Mouse (Mus musculus) lung, postnatal 0 days (tissue): Measurements from ENCODE around the gene Agr2. TPM values are rescaled to one million over a fixed set of nuclear protein-coding genes. Genes with fewer than 3 reads are reported as not detected.

Experiments used
- ATAC-seq: fragments of 200-750 bp; cut with Nextera tagmentation; 2 replicates; pipeline ENCODE4 v1.8.0; 2017; ENCODE audit warnings: moderate library complexity
- DNase-seq: peaks from one replicate; pipeline ENCODE4 v3.0.0-alpha.2; 2016; ENCODE audit warnings: low spot score
- H3K27ac ChIP-seq: fragments of 300-500 bp; sonication (generic); 2 replicates; pipeline ENCODE4 v1.5.1; 2014; ENCODE audit warnings: antibody characterized with exemption, mild to moderate bottlenecking, low read length, mixed read lengths
- H3K27me3 ChIP-seq: fragments of 300-500 bp; sonication (generic); replicated peaks from 2 replicates; pipeline ENCODE4 v1.6.1; 2014; ENCODE audit warnings: low read length, mixed read lengths; ENCODE audit not compliant: insufficient read depth
- H3K36me3 ChIP-seq: fragments of 300-500 bp; sonication (generic); 2 replicates; pipeline ENCODE4 v1.6.1; 2014; ENCODE audit warnings: low read length, mixed read lengths; ENCODE audit not compliant: insufficient read depth
- H3K4me1 ChIP-seq: fragments of 300-500 bp; sonication (generic); 2 replicates; pipeline ENCODE4 v1.6.1; 2014; ENCODE audit warnings: antibody characterized with exemption, low read depth, low read length, mixed read lengths; ENCODE audit not compliant: insufficient read depth
- H3K4me2 ChIP-seq: fragments of 300-500 bp; sonication (generic); replicated peaks from 2 replicates; pipeline ENCODE4 v1.6.1; 2014; ENCODE audit warnings: low read depth, mild to moderate bottlenecking, low read length, moderate library complexity, mixed read lengths
- H3K4me3 ChIP-seq: fragments of 300-500 bp; sonication (generic); 2 replicates; pipeline ENCODE4 v1.5.1; 2014; ENCODE audit warnings: low read depth, low read length
- H3K9ac ChIP-seq: fragments of 300-500 bp; sonication (generic); replicated peaks from 2 replicates; pipeline ENCODE4 v1.6.1; 2014; ENCODE audit warnings: low read depth, mild to moderate bottlenecking
- H3K9me3 ChIP-seq: fragments of 300-500 bp; sonication (generic); 2 replicates; pipeline ENCODE4 v1.6.1; 2016; ENCODE audit warnings: low read length, mixed read lengths
- CTCF ChIP-seq: IDR thresholded peaks from 2 replicates; pipeline ENCODE4 v1.5.1; 2016; ENCODE audit warnings: antibody characterized with exemption, mild to moderate bottlenecking
- EP300 ChIP-seq: IDR thresholded peaks from 2 replicates; pipeline ENCODE4 v1.6.1; 2016; ENCODE audit warnings: antibody characterized with exemption, mild to moderate bottlenecking, control low read depth
- WGBS: fragments of 180-500 bp; shearing (Covaris S2); extraction: QIAGEN DNeasy Blood & Tissue Kit; methylation state at CpG from one replicate; pipeline ENCODE4 v1.1.7; 2014; 5-methylcytosine and 5-hydroxymethylcytosine counted together
- polyA plus RNA-seq: library from polyadenylated mRNA; unstranded; fragments of >200 nt; fragmentation: Nextera tagmentation; extraction: Ambion mirVana; gene quantifications from 2 replicates; pipeline ENCODE4 v1.2.1, GENCODE M21; 2015

The Agr2 gene
- 5.8 and 7.0 TPM in 2 replicates for polyA plus RNA-seq

- 55% methylated on average over 9 of the region's 9 CpGs for WGBS
- H3K9me3 ChIP-seq: no peaks in the 10 kb centered on the region
Measured at GRCm38 (mm10) chr12:35992711-35993110, at the start of gene Agr2. Agr2 (plus strand) TSS chr12:35992907.

GRCm38 (mm10) chr12:35951757-35952156, 41.0 kb upstream of the Agr2 start:
- 70% methylated on average over 1 of the region's 1 CpGs for WGBS
- Histone ChIP-seq H3K27ac (no peak overlapping the region), H3K4me3 (no peak overlapping the region), H3K4me2 (no peak overlapping the region), H3K9me3 (no peaks in the 10 kb centered on the region), H3K27me3 (no peaks in the 10 kb centered on the region), H3K9ac (no peak overlapping the region), H3K4me1 (no peaks in the 10 kb centered on the region), H3K36me3 (no peaks in the 10 kb centered on the region)
- DNase-seq (no peak), ATAC-seq (no peak)
- no peak for TF ChIP-seq CTCF
- no peak for TF ChIP-seq EP300

More at GRCm38 (mm10) chr12:35992711-35993110, at the start of gene Agr2:
- no peaks in the 10 kb centered on the region for H3K4me1 ChIP-seq
- no peak for TF ChIP-seq CTCF
- TF ChIP-seq EP300: no peak
- no peak within 1 kb of the TSS for H3K4me2 ChIP-seq
- H3K36me3 ChIP-seq: no peaks in the 10 kb centered on the region
- no peak within 1 kb of the TSS for H3K4me3 ChIP-seq
- no peak for ATAC-seq
- no peak for DNase-seq
- H3K27ac ChIP-seq: no peak within 1 kb of the TSS
- no peak within 1 kb of the TSS for H3K9ac ChIP-seq
- H3K27me3 ChIP-seq: no peaks in the 10 kb centered on the region

GRCm38 (mm10) chr12:35957235-35957634, 35.5 kb upstream of the Agr2 start:
- Histone ChIP-seq H3K27ac (no peak overlapping the region), H3K9me3 (no peaks in the 10 kb centered on the region), H3K4me3 (no peak overlapping the region), H3K4me1 (no peaks in the 10 kb centered on the region), H3K4me2 (no peak overlapping the region), H3K36me3 (no peaks in the 10 kb centered on the region), H3K9ac (no peak overlapping the region), H3K27me3 (no peaks in the 10 kb centered on the region)
- 70% methylated on average over 2 of the region's 2 CpGs for WGBS
- TF ChIP-seq CTCF (peak; percentile 63), EP300 (no peak)
- ATAC-seq (no peak), DNase-seq (peak; percentile 32)

DNA sequence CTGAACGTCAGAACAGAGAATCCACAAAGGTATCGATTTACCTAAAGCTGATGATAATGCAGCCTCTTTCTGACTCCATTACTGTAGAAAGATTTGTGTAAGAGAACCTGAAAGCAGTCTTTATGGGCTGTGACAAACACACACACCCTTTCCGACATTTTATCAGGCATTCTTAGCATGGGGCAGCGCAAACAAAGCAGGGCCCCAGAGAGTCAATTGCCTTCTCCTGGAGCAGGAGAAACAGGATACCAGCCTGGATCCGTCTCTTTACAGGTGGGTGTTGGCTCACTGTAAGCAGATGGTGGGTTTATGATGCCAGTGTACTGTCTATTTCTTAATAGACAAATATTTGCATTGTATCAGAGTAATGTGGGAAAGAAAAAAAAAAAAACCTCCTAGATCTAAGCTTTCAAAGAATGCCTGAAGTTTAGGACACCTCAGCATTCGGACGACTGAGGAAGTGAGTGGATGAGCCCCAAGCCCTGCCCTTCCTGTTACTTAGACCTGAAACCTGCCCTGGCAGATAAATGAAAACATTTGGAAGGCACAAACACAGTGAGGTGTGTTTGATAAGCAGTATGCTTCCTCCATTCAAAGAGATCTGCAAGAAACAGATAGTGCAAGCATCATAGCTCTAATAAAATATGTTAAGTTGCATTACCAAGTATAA, 26.5 kb upstream of the Agr2 start:
- DNase-seq (no peak), ATAC-seq (no peak)
- TF ChIP-seq CTCF: no peak
- TF ChIP-seq EP300: no peak
- WGBS: 35% methylated on average over 7 of the region's 7 CpGs
- H3K4me1 ChIP-seq: no peaks in the 10 kb centered on the region
- no peaks in the 10 kb centered on the region for H3K9me3 ChIP-seq
- no peaks in the 10 kb centered on the region for H3K27me3 ChIP-seq
- no peak overlapping the region for H3K4me3 ChIP-seq
- no peak overlapping the region for H3K9ac ChIP-seq
- H3K4me2 ChIP-seq: no peak overlapping the region
- no peaks in the 10 kb centered on the region for H3K36me3 ChIP-seq
- H3K27ac ChIP-seq: no peak overlapping the region

GRCm38 (mm10) chr12:35966768-35967141, 26.0 kb upstream of the Agr2 start:
- H3K27me3 ChIP-seq: no peaks in the 10 kb centered on the region
- DNase-seq (no peak), ATAC-seq (no peak)
- WGBS: 52% methylated on average over 7 of the region's 7 CpGs
- H3K36me3 ChIP-seq: no peaks in the 10 kb centered on the region
- H3K4me3 ChIP-seq: no peak overlapping the region
- no peak overlapping the region for H3K9ac ChIP-seq
- H3K27ac ChIP-seq: no peak overlapping the region
- no peaks in the 10 kb centered on the region for H3K4me1 ChIP-seq
- no peaks in the 10 kb centered on the region for H3K9me3 ChIP-seq
- TF ChIP-seq CTCF: no peak
- no peak for TF ChIP-seq EP300
- H3K4me2 ChIP-seq: no peak overlapping the region

DNA sequence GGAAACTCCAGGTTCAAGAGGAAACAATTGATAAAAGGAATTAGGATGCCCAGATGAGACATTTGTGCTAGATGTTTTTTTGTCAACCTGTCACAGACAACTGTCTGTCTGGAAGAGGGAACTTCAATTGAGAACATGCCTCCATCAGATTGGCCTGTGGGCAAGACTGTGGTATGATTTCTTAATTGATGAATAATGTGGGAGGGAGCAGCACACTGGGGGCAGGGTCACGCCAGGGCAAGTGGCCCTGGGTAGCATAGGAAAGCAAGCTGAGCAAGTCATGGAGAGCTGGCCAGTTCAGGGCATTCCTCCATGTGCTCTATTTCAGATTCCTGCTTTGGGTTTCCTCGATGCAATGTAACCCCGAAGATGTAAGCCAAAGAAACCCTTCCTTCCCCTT, 16.8 kb upstream of the Agr2 start:
- Histone ChIP-seq H3K36me3 (no peaks in the 10 kb centered on the region), H3K27ac (no peak overlapping the region), H3K9me3 (no peaks in the 10 kb centered on the region), H3K4me1 (no peaks in the 10 kb centered on the region), H3K4me3 (no peak overlapping the region), H3K27me3 (no peaks in the 10 kb centered on the region), H3K4me2 (no peak overlapping the region), H3K9ac (no peak overlapping the region)
- no peak for TF ChIP-seq EP300
- no peak for TF ChIP-seq CTCF
- ATAC-seq (no peak), DNase-seq (no peak)
- 87% methylated on average over 3 of the region's 3 CpGs for WGBS
